Mouse (Mus musculus) lung, embryonic 14.5 days (tissue): ENCODE measurements around the gene Cux1. TPM values are rescaled to one million over a fixed set of nuclear protein-coding genes. Genes with fewer than 3 reads are reported as not detected.
A peak's percentile ranks its signal among the peaks of the same experiment; 100 is the strongest.

ENCODE experiments used
- ATAC-seq: fragments of 200-750 bp; cut with Nextera tagmentation; 2 replicates; pipeline ENCODE4 v1.8.0; 2017; ENCODE audit warnings: mild to moderate bottlenecking, moderate TSS enrichment, moderate library complexity; ENCODE audit not compliant: insufficient read depth
- DNase-seq: peaks from one replicate; pipeline ENCODE4 v3.0.0-alpha.2; 2015
- H3K27ac ChIP-seq: fragments of 300-500 bp; sonication (generic); 2 replicates; pipeline ENCODE4 v1.5.1; 2014; ENCODE audit warnings: low read depth, mild to moderate bottlenecking, moderate library complexity
- H3K27me3 ChIP-seq: fragments of 300-500 bp; sonication (generic); 2 replicates; pipeline ENCODE4 v1.6.1; 2014; ENCODE audit warnings: low read length, control low read depth; ENCODE audit not compliant: insufficient read depth
- H3K36me3 ChIP-seq: fragments of 300-500 bp; sonication (generic); 2 replicates; pipeline ENCODE4 v1.6.1; 2014; ENCODE audit warnings: control low read depth; ENCODE audit not compliant: insufficient read depth
- H3K4me1 ChIP-seq: fragments of 300-500 bp; sonication (generic); 2 replicates; pipeline ENCODE4 v1.6.1; 2014; ENCODE audit warnings: antibody characterized with exemption, control low read depth; ENCODE audit not compliant: insufficient read depth
- H3K4me2 ChIP-seq: fragments of 300-500 bp; sonication (generic); 2 replicates; pipeline ENCODE4 v1.6.1; 2014; ENCODE audit warnings: mild to moderate bottlenecking
- H3K4me3 ChIP-seq: fragments of 300-500 bp; sonication (generic); 2 replicates; pipeline ENCODE4 v1.5.1; 2014; ENCODE audit warnings: low read depth, low read length
- H3K9ac ChIP-seq: fragments of 300-500 bp; sonication (generic); 2 replicates; pipeline ENCODE4 v1.6.1; 2014
- H3K9me3 ChIP-seq: fragments of 300-500 bp; sonication (generic); 2 replicates; pipeline ENCODE4 v1.6.1; 2016; ENCODE audit warnings: low read depth, low read length, control low read depth
- CTCF ChIP-seq: IDR thresholded peaks from 2 replicates; pipeline ENCODE4 v1.5.1; 2016; ENCODE audit warnings: antibody characterized with exemption, low read depth
- WGBS: fragments of 180-500 bp; shearing (Covaris S2); extraction: QIAGEN DNeasy Blood & Tissue Kit; methylation state at CpG from one replicate; pipeline ENCODE4 v1.1.7; 2014; 5-methylcytosine and 5-hydroxymethylcytosine counted together
- polyA plus RNA-seq: library from polyadenylated mRNA; unstranded; fragments of >200 nt; fragmentation: Nextera tagmentation; extraction: Ambion mirVana; gene quantifications from 2 replicates; pipeline ENCODE4 v1.2.1, GENCODE M21; 2014

Gene Cux1
- polyA plus RNA-seq, 1 experiment from 2014 or later, result 104 TPM

DNA sequence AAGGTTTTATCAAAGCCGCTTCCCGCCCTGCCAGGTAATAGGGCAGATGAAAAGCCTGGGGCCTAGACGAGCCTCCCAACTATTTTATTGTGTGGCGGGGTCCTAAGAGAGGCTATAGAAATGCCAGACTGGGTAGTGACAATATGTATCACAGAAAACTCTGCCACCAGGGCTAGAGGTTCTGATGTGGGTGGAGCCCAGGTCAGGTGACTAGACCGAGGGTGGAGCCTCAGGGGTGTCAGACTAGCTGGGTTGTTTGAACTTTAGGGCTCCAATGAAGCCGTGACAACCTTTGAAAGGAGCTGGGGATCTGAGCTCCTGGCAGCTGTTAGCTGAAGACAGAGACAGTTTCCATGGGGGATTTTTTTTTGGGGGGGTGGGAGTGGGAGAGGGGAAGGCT is 318.8 kb downstream of the Cux1 start:
- DNase-seq (no peak), ATAC-seq (no peak)
- TF ChIP-seq CTCF, result no peak
- no peak overlapping the region for H3K9ac ChIP-seq
- H3K27me3 ChIP-seq, result no peaks in the 10 kb centered on the region
- 59% methylated on average over 6 of the region's 6 CpGs for WGBS
- H3K4me1 ChIP-seq, result peaks cover 4% of the 10 kb centered on the region; the same call in 1 of the 2 replicates
- no peak overlapping the region for H3K4me3 ChIP-seq
- no peaks in the 10 kb centered on the region for H3K36me3 ChIP-seq
- no peak overlapping the region for H3K4me2 ChIP-seq
- H3K9me3 ChIP-seq, result no peaks in the 10 kb centered on the region
- H3K27ac ChIP-seq, result no peak overlapping the region

DNA sequence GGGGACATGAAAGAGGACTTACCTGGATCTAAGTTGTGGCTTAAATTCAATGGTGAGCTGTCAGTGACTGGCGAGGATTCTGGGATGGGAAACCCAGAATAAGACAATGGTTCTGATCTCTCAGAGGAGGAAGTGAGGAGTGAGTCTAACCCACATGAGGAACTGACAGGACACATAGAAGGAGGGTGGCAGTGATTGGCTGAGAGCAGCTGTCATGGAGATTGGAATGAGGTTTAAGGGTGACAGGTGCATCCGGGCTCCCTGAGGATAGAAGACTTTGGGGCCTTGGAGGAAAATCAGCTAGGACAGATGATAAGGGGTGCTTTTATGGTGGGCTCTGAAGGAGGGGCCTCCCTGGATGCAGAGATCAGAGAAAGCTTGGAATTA is 320.8 kb downstream of the Cux1 start, which contains the start of gene Sh2b2:
TSS of gene Sh2b2 (minus strand) at position 105 of the 387 bp plus-strand sequence.
- no peak within 1 kb of the TSS for H3K9ac ChIP-seq
- WGBS, result 83% methylated on average over 2 of the region's 2 CpGs
- TF ChIP-seq CTCF, result no peak
- H3K9me3 ChIP-seq, result no peaks in the 10 kb centered on the region
- H3K4me3 ChIP-seq, result peak within 1 kb of the TSS; percentile 70
- DNase-seq, result no peak
- H3K27me3 ChIP-seq, result no peaks in the 10 kb centered on the region
- H3K4me2 ChIP-seq, result peak within 1 kb of the TSS; percentile 96
- H3K27ac ChIP-seq, result 0 out of 2 replicates have a peak within 1 kb of the TSS, but pooled peaks have one; percentile 79
- no peaks in the 10 kb centered on the region for H3K36me3 ChIP-seq
- no peak for ATAC-seq
- peaks cover 5% of the 10 kb centered on the region; the same call in 1 of the 2 replicates for H3K4me1 ChIP-seq

GRCm38 (mm10) chr5:136245541-136246451 is 321.5 kb downstream of the Cux1 start:
- no peak for TF ChIP-seq CTCF
- Histone ChIP-seq H3K4me3 (peak overlapping the region; percentile 70), H3K9me3 (no peaks in the 10 kb centered on the region), H3K36me3 (no peaks in the 10 kb centered on the region), H3K4me2 (peak overlapping the region; percentile 96), H3K27me3 (no peaks in the 10 kb centered on the region), H3K27ac (peak overlapping the region; percentile 79; the same call in 1 of the 2 replicates), H3K4me1 (peaks cover 5% of the 10 kb centered on the region; the same call in 1 of the 2 replicates), H3K9ac (no peak overlapping the region)
- ATAC-seq, result peak; percentile 2; the same call in 1 of the 2 replicates
- WGBS, result 15% methylated on average over 15 of the region's 15 CpGs
- no peak for DNase-seq

- peak overlapping the region; percentile 96 for H3K4me2 ChIP-seq
- peak overlapping the region; percentile 79 for H3K27ac ChIP-seq
- H3K4me1 ChIP-seq, result peaks cover 5% of the 10 kb centered on the region; the same call in 1 of the 2 replicates
- no peaks in the 10 kb centered on the region for H3K9me3 ChIP-seq
- H3K36me3 ChIP-seq, result no peaks in the 10 kb centered on the region
- H3K27me3 ChIP-seq, result no peaks in the 10 kb centered on the region
- peak; percentile 91 for DNase-seq
- peak overlapping the region; percentile 70 for H3K4me3 ChIP-seq
- under 1% methylated on average over 48 of the region's 57 CpGs for WGBS
- TF ChIP-seq CTCF, result no peak
- peak; percentile 89 for ATAC-seq
- H3K9ac ChIP-seq, result peak overlapping the region; percentile 72
Measured at GRCm38 (mm10) chr5:136244762-136245540, 322.3 kb downstream of the Cux1 start.

DNA sequence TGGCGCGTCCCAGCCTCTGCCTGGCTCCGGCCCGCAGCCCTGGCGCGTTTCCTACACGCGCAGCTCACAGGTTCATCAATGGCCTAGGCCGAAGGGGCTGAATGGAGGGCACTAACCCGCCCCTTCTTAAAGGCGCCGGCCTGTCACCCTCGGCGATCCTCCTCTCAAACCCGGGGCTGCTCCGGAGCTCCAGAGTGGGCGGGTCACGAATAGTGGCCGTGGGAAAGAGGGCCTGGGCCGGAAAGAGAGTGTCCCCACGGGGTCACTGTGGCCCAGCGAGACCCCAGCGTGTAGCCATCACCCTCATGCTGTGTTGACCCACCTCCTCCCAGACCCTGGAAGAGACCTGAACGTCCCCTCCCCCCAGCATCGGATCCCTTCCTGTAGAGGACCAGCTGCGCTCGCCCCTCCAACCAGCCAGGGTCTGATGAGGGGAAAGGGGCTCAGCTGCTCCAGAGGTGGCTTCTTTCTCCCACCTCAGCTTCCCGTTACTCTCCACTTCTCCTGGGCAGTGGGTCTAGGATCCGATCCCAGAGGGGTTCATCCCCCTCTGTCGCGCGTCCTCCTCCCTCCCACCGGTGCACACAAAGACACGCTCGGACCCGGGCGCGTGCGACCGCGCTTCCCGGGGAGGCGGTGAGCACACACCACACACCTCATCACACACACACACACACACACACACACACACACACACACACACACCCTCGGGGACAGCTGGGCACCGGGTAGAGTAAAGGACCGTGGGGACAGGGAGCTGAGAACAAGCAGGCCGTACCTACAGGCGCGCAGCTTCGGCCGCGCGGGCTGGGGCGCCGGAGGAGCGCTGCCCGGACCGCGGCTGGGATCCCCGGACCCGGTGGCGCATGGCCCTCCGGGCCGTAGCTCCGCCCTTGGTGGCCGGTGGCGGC is 323.2 kb downstream of the Cux1 start:
- under 1% methylated on average over 49 of the region's 67 CpGs for WGBS
- H3K27ac ChIP-seq, result no peak overlapping the region; the same call in none of the 2 replicates
- H3K4me3 ChIP-seq, result peak overlapping the region; percentile 70
- TF ChIP-seq CTCF, result no peak
- H3K4me1 ChIP-seq, result peaks cover 5% of the 10 kb centered on the region; the same call in 1 of the 2 replicates
- H3K9me3 ChIP-seq, result no peaks in the 10 kb centered on the region
- no peaks in the 10 kb centered on the region for H3K36me3 ChIP-seq
- H3K9ac ChIP-seq, result peak overlapping the region; percentile 72
- no peaks in the 10 kb centered on the region for H3K27me3 ChIP-seq
- peak overlapping the region; percentile 96 for H3K4me2 ChIP-seq
- DNase-seq, result peak; percentile 38
- peak; percentile 65 for ATAC-seq

GRCm38 (mm10) chr5:136241161-136241560 is 326.1 kb downstream of the Cux1 start:
- H3K27ac ChIP-seq, result no peak overlapping the region
- H3K4me1 ChIP-seq, result peaks cover 8% of the 10 kb centered on the region; the same call in 1 of the 2 replicates
- no peaks in the 10 kb centered on the region for H3K27me3 ChIP-seq
- no peaks in the 10 kb centered on the region for H3K9me3 ChIP-seq
- ATAC-seq (no peak), DNase-seq (no peak)
- TF ChIP-seq CTCF, result no peak
- no peak overlapping the region for H3K9ac ChIP-seq
- H3K4me2 ChIP-seq, result no peak overlapping the region
- no peak overlapping the region for H3K4me3 ChIP-seq
- WGBS, result 84% methylated on average over 6 of the region's 6 CpGs
- H3K36me3 ChIP-seq, result no peaks in the 10 kb centered on the region
